8 mouse cellular contexts compared by ENCODE assay signal in genomic region chr3:104523333-104523871, GRCm38 (mm10). TPM values are rescaled to one million over a fixed set of nuclear protein-coding genes. Genes with fewer than 3 reads are reported as not detected.
DNase-seq lines count a peak whose midpoint lies in the region; ATAC-seq lines count a peak whose summit lies in the region.

No protein-coding gene starts in this region.

- peak; percentile 28 to 70 for DNase-seq in adrenal gland, adult (ENCODE audit: inconsistent age in 2 of 2, low spot score in 1 of 2)
- DNase-seq in adrenal gland, adult 8-10 months: no peak
- DNase-seq in B cell, adult 2 months: peak; percentile 41 to 50
- peak; percentile 92 for DNase-seq in kidney, adult 9 months
- DNase-seq in lung, postnatal 10 days: peak; percentile 22
- DNase-seq in thymus, postnatal 25 days: no peak
- no peak for DNase-seq in cerebellum, postnatal 25 days

- no peak for ATAC-seq in activated CD4-positive, CD25-positive, alpha-beta regulatory T cell, adult 4 months

RNA-seq across cellular contexts. Expression of gene Lrig2, which starts 11.7 kb away (rescaled TPM):
- total RNA-seq in adrenal gland, adult 8-10 months (2022): 10 to 100 TPM; 15.8 to 27.3 (median 20.5) TPM
- polyA plus RNA-seq in activated CD4-positive, CD25-positive, alpha-beta regulatory T cell, adult 4 months (2017; shearing (Covaris generic)): 1 to 10 TPM; 5.5 TPM

Comparison
In these comparisons a context has a peak if more than half of its experiments do, and no peak if none do; other contexts are left out.
1. DNase-seq: peak in adrenal gland, adult (2 of 2), B cell, adult 2 months (2 of 2), kidney, adult 9 months (single experiment) and lung, postnatal 10 days (single experiment); none in adrenal gland, adult 8-10 months (single experiment), thymus, postnatal 25 days (single experiment) and cerebellum, postnatal 25 days (0 of 2).